Mouse (Mus musculus): ENCODE results near the gene Chmp1a. TPM values are rescaled to one million over a fixed set of nuclear protein-coding genes. Genes with fewer than 3 reads are reported as not detected.

The Chmp1a gene
- polyA plus RNA-seq, 1 experiment from 2014 or later = 153 TPM

- Histone ChIP-seq H3K9me3 (ENCODE audit: control insufficient read depth, low read length) (no peaks in the 10 kb centered on the region), H3K27me3 (ENCODE audit: control insufficient read depth, insufficient read depth, low read length) (no peaks in the 10 kb centered on the region), H3K4me2 (replicated peaks; ENCODE audit: low read depth) (no peak overlapping the region), H3K4me3 (ENCODE audit: low read depth, low read length) (no peak overlapping the region), H3K9ac (ENCODE audit: low read length) (no peak overlapping the region), H3K27ac (replicated peaks) (no peak overlapping the region), H3K4me1 (replicated peaks; ENCODE audit: control insufficient read depth, insufficient read depth) (no peaks in the 10 kb centered on the region), H3K36me3 (ENCODE audit: control insufficient read depth, insufficient read depth, low read length) (peaks cover 22% of the 10 kb centered on the region)
- TF ChIP-seq EP300 (optimal IDR thresholded peaks at IDR 0.05) (no peak), CTCF (IDR thresholded peaks at IDR 0.05; ENCODE audit: low read depth) (no peak)
- WGBS = 85% methylated on average over 4 of the region's 4 CpGs
- DNase-seq (ENCODE audit: low spot score) = no peak
- ATAC-seq (ENCODE audit: low FRiP score, low TSS enrichment) = no peak
Observed at GRCm38 (mm10) chr8:123244382-123244781, 31.8 kb upstream of the Chmp1a start.

DNA sequence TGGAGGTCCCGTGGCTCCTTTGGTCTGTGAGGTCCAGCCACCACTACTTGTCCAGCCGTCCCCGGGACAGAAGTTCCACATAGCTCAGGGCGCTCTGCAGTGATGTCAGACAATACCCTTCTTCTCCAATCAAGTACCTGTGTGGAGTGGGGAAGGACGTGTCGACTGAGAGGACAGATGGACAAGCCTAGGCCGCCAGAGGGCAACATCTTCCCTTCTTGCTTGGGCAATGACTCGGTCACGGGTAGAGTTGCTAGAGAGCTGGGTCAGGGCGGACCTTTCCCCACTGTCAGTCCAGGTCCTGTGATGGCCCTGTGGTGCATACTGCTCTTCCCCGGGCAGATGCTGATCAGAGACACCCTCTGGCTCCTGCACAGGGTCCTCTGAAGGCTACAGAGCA, 30.5 kb upstream of the Chmp1a start:
- TF ChIP-seq CTCF (IDR thresholded peaks at IDR 0.05; ENCODE audit: low read depth) (peak; percentile 45), EP300 (optimal IDR thresholded peaks at IDR 0.05) (no peak)
- ATAC-seq (ENCODE audit: low FRiP score, low TSS enrichment) (no peak), DNase-seq (ENCODE audit: low spot score) (no peak)
- Histone ChIP-seq H3K27ac (replicated peaks) (no peak overlapping the region), H3K9ac (ENCODE audit: low read length) (no peak overlapping the region), H3K9me3 (ENCODE audit: control insufficient read depth, low read length) (no peaks in the 10 kb centered on the region), H3K36me3 (ENCODE audit: control insufficient read depth, insufficient read depth, low read length) (peaks cover 22% of the 10 kb centered on the region), H3K4me1 (replicated peaks; ENCODE audit: control insufficient read depth, insufficient read depth) (no peaks in the 10 kb centered on the region), H3K27me3 (ENCODE audit: control insufficient read depth, insufficient read depth, low read length) (no peaks in the 10 kb centered on the region), H3K4me2 (replicated peaks; ENCODE audit: low read depth) (no peak overlapping the region), H3K4me3 (ENCODE audit: low read depth, low read length) (no peak overlapping the region)
- WGBS = 68% methylated on average over 11 of the region's 11 CpGs

DNA sequence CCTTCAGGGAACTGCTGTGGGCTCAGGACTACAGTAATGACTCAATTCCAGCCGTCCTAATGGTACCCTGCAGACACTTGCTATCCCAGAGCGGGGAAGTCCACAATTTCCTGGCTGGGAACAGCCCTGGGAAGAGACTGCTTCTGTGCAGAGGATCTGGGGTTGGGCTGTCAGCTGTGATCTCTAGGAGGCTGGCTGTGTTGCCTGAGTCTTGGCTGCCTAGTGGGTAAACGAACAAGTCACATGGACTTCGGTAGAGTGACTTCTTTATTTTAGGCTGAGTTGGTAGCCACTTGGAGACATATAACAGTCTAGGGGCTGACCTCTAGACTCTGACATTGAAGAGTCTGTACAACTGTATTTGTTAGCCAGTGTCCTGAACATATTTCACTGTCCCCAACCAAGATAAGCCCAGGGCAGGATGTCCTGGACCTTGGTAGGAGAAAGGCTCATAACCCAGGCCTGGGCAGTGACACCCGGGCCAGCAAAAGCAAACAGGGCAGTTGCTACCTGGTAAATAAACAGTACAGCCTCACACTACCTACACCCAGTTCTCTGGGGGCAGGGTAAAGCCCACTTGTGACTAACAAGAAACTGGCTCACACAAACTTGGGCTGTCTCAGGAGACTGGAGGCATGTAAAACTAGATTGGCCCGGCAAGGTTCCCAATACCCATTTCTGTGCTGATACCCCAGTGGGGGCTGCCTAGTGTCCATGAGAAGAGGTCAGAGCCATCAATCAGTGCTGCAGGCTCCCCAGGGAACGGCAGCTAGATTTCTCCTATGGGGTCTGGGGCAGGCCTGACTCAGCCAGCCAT, 29.8 kb upstream of the Chmp1a start:
- no peaks in the 10 kb centered on the region for H3K4me1 ChIP-seq (replicated peaks; ENCODE audit: control insufficient read depth, insufficient read depth)
- no peak overlapping the region for H3K4me2 ChIP-seq (replicated peaks; ENCODE audit: low read depth)
- TF ChIP-seq CTCF (IDR thresholded peaks at IDR 0.05; ENCODE audit: low read depth) (no peak), EP300 (optimal IDR thresholded peaks at IDR 0.05) (no peak)
- H3K27ac ChIP-seq (replicated peaks) = no peak overlapping the region
- 74% methylated on average over 7 of the region's 7 CpGs for WGBS
- H3K27me3 ChIP-seq (ENCODE audit: control insufficient read depth, insufficient read depth, low read length) = no peaks in the 10 kb centered on the region
- H3K9me3 ChIP-seq (ENCODE audit: control insufficient read depth, low read length) = no peaks in the 10 kb centered on the region
- DNase-seq (ENCODE audit: low spot score) (no peak), ATAC-seq (ENCODE audit: low FRiP score, low TSS enrichment) (no peak)
- H3K9ac ChIP-seq (ENCODE audit: low read length) = no peak overlapping the region
- no peak overlapping the region for H3K4me3 ChIP-seq (ENCODE audit: low read depth, low read length)
- H3K36me3 ChIP-seq (ENCODE audit: control insufficient read depth, insufficient read depth, low read length) = peaks cover 19% of the 10 kb centered on the region

DNA sequence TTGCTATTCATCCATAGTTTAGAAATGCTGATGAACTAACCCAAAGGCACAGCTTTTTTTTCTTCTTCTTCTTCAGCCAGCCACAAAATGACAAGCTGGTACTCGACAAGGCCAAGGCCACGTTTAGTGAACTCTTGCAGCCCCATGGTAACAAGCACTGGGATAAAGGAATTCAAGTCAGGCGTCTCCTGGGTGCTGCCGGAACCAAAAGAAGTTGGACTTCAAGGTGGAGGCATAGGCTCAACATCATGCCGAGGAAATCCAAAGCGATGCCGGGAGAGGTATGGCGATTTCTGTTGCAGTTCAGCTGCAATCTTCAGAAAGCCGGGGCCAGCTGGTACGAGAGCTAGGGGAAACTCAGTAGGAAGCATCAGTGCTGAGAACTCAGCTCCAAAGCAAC, 26.8 kb upstream of the Chmp1a start:
- H3K36me3 ChIP-seq (ENCODE audit: control insufficient read depth, insufficient read depth, low read length) = peaks cover 7% of the 10 kb centered on the region
- DNase-seq (ENCODE audit: low spot score) = no peak
- no peak for ATAC-seq (ENCODE audit: low FRiP score, low TSS enrichment)
- no peak overlapping the region for H3K9ac ChIP-seq (ENCODE audit: low read length)
- H3K9me3 ChIP-seq (ENCODE audit: control insufficient read depth, low read length) = no peaks in the 10 kb centered on the region
- H3K27ac ChIP-seq (replicated peaks) = no peak overlapping the region
- no peak overlapping the region for H3K4me3 ChIP-seq (ENCODE audit: low read depth, low read length)
- TF ChIP-seq EP300 (optimal IDR thresholded peaks at IDR 0.05) (no peak), CTCF (IDR thresholded peaks at IDR 0.05; ENCODE audit: low read depth) (no peak)
- H3K4me2 ChIP-seq (replicated peaks; ENCODE audit: low read depth) = no peak overlapping the region
- H3K27me3 ChIP-seq (ENCODE audit: control insufficient read depth, insufficient read depth, low read length) = no peaks in the 10 kb centered on the region
- H3K4me1 ChIP-seq (replicated peaks; ENCODE audit: control insufficient read depth, insufficient read depth) = peaks cover 6% of the 10 kb centered on the region
- WGBS = 87% methylated on average over 10 of the region's 10 CpGs

DNA sequence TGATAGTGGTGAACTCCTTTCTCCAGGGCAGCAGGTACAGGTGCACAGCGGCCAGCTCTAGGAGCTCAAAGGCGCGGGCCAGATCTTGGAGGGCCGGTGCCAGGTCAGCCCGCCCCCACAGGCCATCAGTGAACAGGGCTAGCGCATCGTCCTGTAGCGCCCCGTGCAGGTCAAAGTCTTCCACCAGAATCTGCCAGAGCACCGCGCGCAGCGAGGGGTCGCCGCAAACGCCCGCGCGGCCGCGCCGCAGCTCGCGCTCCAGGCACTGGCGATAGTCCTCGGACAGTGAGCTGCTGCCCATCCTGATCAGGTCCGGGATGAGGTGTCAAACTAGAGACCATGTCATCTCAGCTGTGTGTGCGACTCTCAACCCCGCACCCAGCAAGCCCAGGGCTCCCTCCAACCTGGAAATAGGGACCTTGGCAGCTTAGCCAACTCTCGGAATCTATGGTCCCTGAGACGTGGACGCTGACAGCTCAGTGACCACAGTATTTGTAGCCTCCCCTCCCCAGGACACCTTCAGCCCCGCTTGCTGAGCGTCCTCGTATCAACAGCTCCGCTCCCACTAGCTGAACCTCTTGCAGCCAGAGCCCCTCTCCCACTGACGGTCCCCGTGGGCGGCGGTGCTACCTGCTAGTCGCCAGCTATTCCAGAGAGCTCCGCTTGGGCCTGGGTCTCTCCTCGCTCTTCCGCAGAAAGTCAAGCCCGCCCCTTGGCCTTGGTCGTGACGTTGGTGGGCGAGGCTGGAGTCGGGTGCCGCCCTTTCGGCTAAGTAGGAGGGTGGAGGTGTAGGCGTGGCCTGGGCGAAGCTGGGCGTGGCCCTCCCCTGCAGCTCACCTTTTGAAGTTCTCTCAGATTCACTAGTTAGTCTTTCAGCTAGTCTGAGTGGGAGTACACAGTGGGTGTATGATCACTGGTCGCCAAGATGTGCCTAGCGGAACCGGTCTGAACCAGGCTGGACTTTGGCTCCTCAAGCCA, 23.2 kb upstream of the Chmp1a start, which contains the start of gene Spata2l:
Gene Spata2l, minus strand, starts transcription at position 714 of the 978 bp plus-strand sequence.
- 1% methylated on average over 56 of the region's 57 CpGs for WGBS
- Histone ChIP-seq H3K36me3 (ENCODE audit: control insufficient read depth, insufficient read depth, low read length) (no peaks in the 10 kb centered on the region), H3K4me3 (ENCODE audit: low read depth, low read length) (peak within 1 kb of the TSS; percentile 68), H3K9ac (ENCODE audit: low read length) (peak within 1 kb of the TSS; percentile 68), H3K4me2 (replicated peaks; ENCODE audit: low read depth) (peak within 1 kb of the TSS; percentile 96), H3K27ac (replicated peaks) (0 out of 2 replicates have a peak within 1 kb of the TSS, but pooled peaks have one; percentile 8), H3K9me3 (ENCODE audit: control insufficient read depth, low read length) (no peaks in the 10 kb centered on the region), H3K27me3 (ENCODE audit: control insufficient read depth, insufficient read depth, low read length) (no peaks in the 10 kb centered on the region), H3K4me1 (replicated peaks; ENCODE audit: control insufficient read depth, insufficient read depth) (peaks cover 6% of the 10 kb centered on the region)
- ATAC-seq (ENCODE audit: low FRiP score, low TSS enrichment) (peak; percentile 89), DNase-seq (ENCODE audit: low spot score) (peak; percentile 92)
- no peak for TF ChIP-seq EP300 (optimal IDR thresholded peaks at IDR 0.05)
- peak; percentile 59 for TF ChIP-seq CTCF (IDR thresholded peaks at IDR 0.05; ENCODE audit: low read depth)

All from stomach, postnatal 0 days (tissue).